Mouse (Mus musculus): ENCODE measurements around the gene Npas4.
"Not testable (repeated sequence)": the region's sequence is repeated elsewhere in the genome, so short reads cannot be mapped to it uniquely, and the experiment has no call there.

Npas4 gene

GRCm38 (mm10) chr19:4990256-4990625 lies at the start of gene Npas4:
Gene Npas4 (minus strand): TSS chr19:4990316.
- no peak for DNase-seq (ENCODE audit: low spot score in 2 of 2)

- DNase-seq (ENCODE audit: low spot score in 2 of 2), result no peak
These were observed 49.4 kb upstream of the Npas4 start for GRCm38 (mm10) chr19:5039301-5040114.

GRCm38 (mm10) chr19:5038709-5039156 lies 48.6 kb upstream of the Npas4 start, which contains the start of the genes B4gat1 and AC124502.3:
Gene B4gat1 (plus strand): TSS chr19:5038826.
Gene AC124502.3 (plus strand): TSS chr19:5038891.
- DNase-seq (ENCODE audit: low spot score in 2 of 2), result peak; percentile 69 to 87

- peak; percentile 35 to 63 for DNase-seq (ENCODE audit: low spot score in 2 of 2)
These were observed 47.8 kb upstream of the Npas4 start for GRCm38 (mm10) chr19:5037678-5038571.

GRCm38 (mm10) chr19:5036577-5036976 lies 46.5 kb upstream of the Npas4 start:
- no peak for DNase-seq (ENCODE audit: low spot score in 2 of 2)

GRCm38 (mm10) chr19:5032686-5033085 lies 42.6 kb upstream of the Npas4 start:
- DNase-seq (ENCODE audit: low spot score in 2 of 2), result no peak

- DNase-seq (ENCODE audit: low spot score in 2 of 2), result no peak
These were observed 36.0 kb upstream of the Npas4 start for GRCm38 (mm10) chr19:5026111-5026510.

- peak; percentile 69 to 88 for DNase-seq (ENCODE audit: low spot score in 2 of 2)
These were observed 33.7 kb upstream of the Npas4 start, which contains the start of gene Slc29a2 for GRCm38 (mm10) chr19:5023621-5024479. Gene Slc29a2 (plus strand): TSS chr19:5023860.

- no peak for DNase-seq (ENCODE audit: low spot score in 2 of 2)
These were observed 31.3 kb upstream of the Npas4 start for GRCm38 (mm10) chr19:5021416-5021815.

- no peak for DNase-seq (ENCODE audit: low spot score in 2 of 2)
These were observed 28.1 kb upstream of the Npas4 start for GRCm38 (mm10) chr19:5018191-5018590.

GRCm38 (mm10) chr19:5017611-5018010 lies 27.5 kb upstream of the Npas4 start:
- no peak for DNase-seq (ENCODE audit: low spot score in 2 of 2)

- DNase-seq (ENCODE audit: low spot score in 2 of 2), result peak; percentile 53 to 86
These were observed 26.7 kb upstream of the Npas4 start for GRCm38 (mm10) chr19:5016782-5017181.

- DNase-seq (ENCODE audit: low spot score in 2 of 2), result no peak
These were observed 26.2 kb upstream of the Npas4 start for GRCm38 (mm10) chr19:5016221-5016742.

GRCm38 (mm10) chr19:5014961-5015398 lies 24.9 kb upstream of the Npas4 start:
- peak in 1 of 2 experiments; percentile 33 for DNase-seq (ENCODE audit: low spot score in 2 of 2)

GRCm38 (mm10) chr19:5013138-5013537 lies 23.0 kb upstream of the Npas4 start:
- DNase-seq (ENCODE audit: low spot score in 2 of 2), result no peak

GRCm38 (mm10) chr19:5004925-5005324 lies 14.8 kb upstream of the Npas4 start:
- no peak for DNase-seq (ENCODE audit: low spot score in 2 of 2)

- DNase-seq (ENCODE audit: low spot score in 2 of 2), result not testable (repeated sequence)
These were observed 13.5 kb upstream of the Npas4 start for GRCm38 (mm10) chr19:5003644-5004043.

GRCm38 (mm10) chr19:5001666-5002406 lies 11.7 kb upstream of the Npas4 start:
- DNase-seq (ENCODE audit: low spot score in 2 of 2), result peak; percentile 58 to 81

- DNase-seq (ENCODE audit: low spot score in 2 of 2), result no peak
These were observed 9.5 kb upstream of the Npas4 start for GRCm38 (mm10) chr19:4999445-5000140.

- DNase-seq (ENCODE audit: low spot score in 2 of 2), result no peak
These were observed 3.9 kb upstream of the Npas4 start for GRCm38 (mm10) chr19:4994043-4994442.

All from spleen, postnatal 10 days (tissue).